Mouse (Mus musculus): ENCODE measurements around the gene Ndrg3. TPM values are rescaled to one million over a fixed set of nuclear protein-coding genes. Genes with fewer than 3 reads are reported as not detected.

The Ndrg3 gene
- polyA plus RNA-seq, 1 experiment from 2014 or later, result 90.3 TPM

- H3K36me3 ChIP-seq, result peaks cover 100% of the 10 kb centered on the region
- no peak for ATAC-seq (ENCODE audit: low FRiP score)
Measured at GRCm38 (mm10) chr2:157019228-157019627, 27.4 kb upstream of the Ndrg3 start.

GRCm38 (mm10) chr2:157016529-157017270, 24.8 kb upstream of the Ndrg3 start:
- H3K9me3 ChIP-seq, result no peaks in the 10 kb centered on the region
- H3K27me3 ChIP-seq, result no peaks in the 10 kb centered on the region
- no peak overlapping the region for H3K27ac ChIP-seq
- H3K4me1 ChIP-seq (replicated peaks), result no peaks in the 10 kb centered on the region
- no peak overlapping the region for H3K9ac ChIP-seq
- no peak overlapping the region for H3K4me3 ChIP-seq
- H3K36me3 ChIP-seq, result peaks cover 86% of the 10 kb centered on the region
- no peak for ATAC-seq (ENCODE audit: low FRiP score)
- 88% methylated on average over 18 of the region's 18 CpGs for WGBS
- no peak overlapping the region for H3K4me2 ChIP-seq

More at GRCm38 (mm10) chr2:157019228-157019627, 27.4 kb upstream of the Ndrg3 start:
- Histone ChIP-seq H3K27me3 (no peaks in the 10 kb centered on the region), H3K9ac (no peak overlapping the region), H3K4me1 (replicated peaks) (no peaks in the 10 kb centered on the region), H3K4me2 (no peak overlapping the region), H3K9me3 (no peaks in the 10 kb centered on the region), H3K27ac (no peak overlapping the region), H3K4me3 (no peak overlapping the region)
- 84% methylated on average over 4 of the region's 4 CpGs for WGBS

GRCm38 (mm10) chr2:157012341-157012740, 20.5 kb upstream of the Ndrg3 start:
- Histone ChIP-seq H3K9ac (no peak overlapping the region), H3K36me3 (peaks cover 42% of the 10 kb centered on the region), H3K27me3 (no peaks in the 10 kb centered on the region), H3K4me3 (no peak overlapping the region), H3K4me2 (no peak overlapping the region), H3K9me3 (no peaks in the 10 kb centered on the region), H3K4me1 (replicated peaks) (peaks cover 3% of the 10 kb centered on the region), H3K27ac (no peak overlapping the region)
- no peak; the same call in 1 of the 2 replicates for ATAC-seq (ENCODE audit: low FRiP score)
- 95% methylated on average over 6 of the region's 6 CpGs for WGBS

- Histone ChIP-seq H3K36me3 (peaks cover 26% of the 10 kb centered on the region), H3K4me1 (replicated peaks) (peaks cover 16% of the 10 kb centered on the region), H3K9me3 (no peaks in the 10 kb centered on the region), H3K27me3 (no peaks in the 10 kb centered on the region), H3K9ac (no peak overlapping the region), H3K4me2 (no peak overlapping the region), H3K4me3 (no peak overlapping the region), H3K27ac (no peak overlapping the region; the same call in 1 of the 2 replicates)
- 62% methylated on average over 11 of the region's 11 CpGs for WGBS
- ATAC-seq (ENCODE audit: low FRiP score), result no peak
Measured at GRCm38 (mm10) chr2:157010634-157011310, 18.9 kb upstream of the Ndrg3 start.

GRCm38 (mm10) chr2:157010121-157010520, 18.3 kb upstream of the Ndrg3 start:
- Histone ChIP-seq H3K9me3 (no peaks in the 10 kb centered on the region), H3K9ac (no peak overlapping the region), H3K4me1 (replicated peaks) (peaks cover 18% of the 10 kb centered on the region), H3K36me3 (peaks cover 20% of the 10 kb centered on the region), H3K27ac (no peak overlapping the region; the same call in 1 of the 2 replicates), H3K4me2 (no peak overlapping the region), H3K4me3 (no peak overlapping the region), H3K27me3 (no peaks in the 10 kb centered on the region)
- ATAC-seq (ENCODE audit: low FRiP score), result no peak

- ATAC-seq (ENCODE audit: low FRiP score), result no peak
- Histone ChIP-seq H3K9ac (no peak overlapping the region; the same call in 1 of the 2 replicates), H3K4me2 (no peak overlapping the region), H3K4me3 (no peak overlapping the region), H3K4me1 (replicated peaks) (peaks cover 18% of the 10 kb centered on the region), H3K9me3 (no peaks in the 10 kb centered on the region), H3K27me3 (no peaks in the 10 kb centered on the region), H3K27ac (no peak overlapping the region), H3K36me3 (peaks cover 5% of the 10 kb centered on the region)
Measured at GRCm38 (mm10) chr2:157008509-157008908, 16.7 kb upstream of the Ndrg3 start.

- Histone ChIP-seq H3K9ac (peak overlapping the region; percentile 77), H3K27me3 (no peaks in the 10 kb centered on the region), H3K4me1 (replicated peaks) (peaks cover 18% of the 10 kb centered on the region), H3K36me3 (no peaks in the 10 kb centered on the region; the same call in 1 of the 2 replicates), H3K4me3 (peak overlapping the region; percentile 66), H3K27ac (peak overlapping the region; percentile 80), H3K4me2 (peak overlapping the region; percentile 99), H3K9me3 (no peaks in the 10 kb centered on the region)
- ATAC-seq (ENCODE audit: low FRiP score), result peak; percentile 67
- 26% methylated on average over 5 of the region's 5 CpGs for WGBS
Measured at GRCm38 (mm10) chr2:157007234-157007596, 15.4 kb upstream of the Ndrg3 start.

GRCm38 (mm10) chr2:157006511-157007233, 14.8 kb upstream of the Ndrg3 start, which contains the start of gene Dsn1:
TSS of gene Dsn1 (minus strand) at chr2:157007154.
- peak within 1 kb of the TSS; percentile 99 for H3K4me2 ChIP-seq
- ATAC-seq (ENCODE audit: low FRiP score), result peak; percentile 84
- H3K4me1 ChIP-seq (replicated peaks), result peaks cover 18% of the 10 kb centered on the region
- H3K36me3 ChIP-seq, result no peaks in the 10 kb centered on the region
- H3K9ac ChIP-seq, result peak within 1 kb of the TSS; percentile 77
- H3K9me3 ChIP-seq, result no peaks in the 10 kb centered on the region
- under 1% methylated on average over 56 of the region's 56 CpGs for WGBS
- H3K27me3 ChIP-seq, result no peaks in the 10 kb centered on the region
- peak within 1 kb of the TSS; percentile 66 for H3K4me3 ChIP-seq
- H3K27ac ChIP-seq, result peak within 1 kb of the TSS; percentile 80

GRCm38 (mm10) chr2:157002321-157002720, 10.5 kb upstream of the Ndrg3 start:
- H3K27me3 ChIP-seq, result no peaks in the 10 kb centered on the region
- H3K9me3 ChIP-seq, result no peaks in the 10 kb centered on the region
- H3K4me3 ChIP-seq, result no peak overlapping the region
- H3K4me2 ChIP-seq, result no peak overlapping the region
- H3K9ac ChIP-seq, result no peak overlapping the region
- no peak overlapping the region for H3K27ac ChIP-seq
- ATAC-seq (ENCODE audit: low FRiP score), result no peak
- H3K36me3 ChIP-seq, result peaks cover 4% of the 10 kb centered on the region; the same call in 1 of the 2 replicates
- 93% methylated on average over 4 of the region's 4 CpGs for WGBS
- H3K4me1 ChIP-seq (replicated peaks), result peaks cover 15% of the 10 kb centered on the region

- no peak for ATAC-seq (ENCODE audit: low FRiP score)
- WGBS, result 88% methylated on average over 5 of the region's 5 CpGs
- peaks cover 4% of the 10 kb centered on the region for H3K36me3 ChIP-seq
- no peak overlapping the region for H3K4me2 ChIP-seq
- no peak overlapping the region for H3K27ac ChIP-seq
- H3K4me3 ChIP-seq, result no peak overlapping the region
- H3K9me3 ChIP-seq, result no peaks in the 10 kb centered on the region
- H3K27me3 ChIP-seq, result no peaks in the 10 kb centered on the region
- H3K9ac ChIP-seq, result no peak overlapping the region
- no peaks in the 10 kb centered on the region for H3K4me1 ChIP-seq (replicated peaks)
Measured at GRCm38 (mm10) chr2:156998263-156998662, 6.4 kb upstream of the Ndrg3 start.

- WGBS, result 66% methylated on average over 6 of the region's 6 CpGs
- no peak for ATAC-seq (ENCODE audit: low FRiP score)
- H3K36me3 ChIP-seq, result peaks cover 4% of the 10 kb centered on the region
- no peaks in the 10 kb centered on the region for H3K4me1 ChIP-seq (replicated peaks)
- H3K4me3 ChIP-seq, result no peak overlapping the region
- no peaks in the 10 kb centered on the region for H3K27me3 ChIP-seq
- H3K9ac ChIP-seq, result no peak overlapping the region
- H3K4me2 ChIP-seq, result no peak overlapping the region
- no peak overlapping the region for H3K27ac ChIP-seq
- H3K9me3 ChIP-seq, result no peaks in the 10 kb centered on the region
Measured at GRCm38 (mm10) chr2:156996576-156996975, 4.7 kb upstream of the Ndrg3 start.

GRCm38 (mm10) chr2:156990727-156991431, 977 bp downstream of the Ndrg3 start:
- no peaks in the 10 kb centered on the region for H3K9me3 ChIP-seq
- H3K36me3 ChIP-seq, result no peaks in the 10 kb centered on the region
- peak overlapping the region; percentile 90 for H3K4me3 ChIP-seq
- peaks cover 20% of the 10 kb centered on the region for H3K4me1 ChIP-seq (replicated peaks)
- no peaks in the 10 kb centered on the region for H3K27me3 ChIP-seq
- WGBS, result 3% methylated on average over 16 of the region's 16 CpGs
- ATAC-seq (ENCODE audit: low FRiP score), result no peak
- peak overlapping the region; percentile 26 for H3K27ac ChIP-seq
- peak overlapping the region; percentile 91 for H3K4me2 ChIP-seq
- peak overlapping the region; percentile 96 for H3K9ac ChIP-seq
